Mouse (Mus musculus) stomach, embryonic 15.5 days (tissue): ENCODE data around the gene Sst. TPM values are rescaled to one million over a fixed set of nuclear protein-coding genes. Genes with fewer than 3 reads are reported as not detected.

Experiments used
- ATAC-seq: fragments of 200-750 bp; cut with Nextera tagmentation; 2 replicates; pipeline ENCODE4 v1.8.0; 2017; ENCODE audit warnings: low read depth, moderate number of reproducible peaks, moderate TSS enrichment; ENCODE audit not compliant: insufficient read depth, low FRiP score
- H3K27ac ChIP-seq: fragments of 300-500 bp; sonication (generic); 2 replicates; pipeline ENCODE4 v1.5.1; 2015; ENCODE audit warnings: mild to moderate bottlenecking, inconsistent platforms
- H3K27me3 ChIP-seq: fragments of 300-500 bp; sonication (generic); replicated peaks from 2 replicates; pipeline ENCODE4 v1.6.1; 2015; ENCODE audit warnings: inconsistent platforms
- H3K36me3 ChIP-seq: fragments of 300-500 bp; sonication (generic); 2 replicates; pipeline ENCODE4 v1.6.1; 2015; ENCODE audit warnings: inconsistent platforms
- H3K4me1 ChIP-seq: fragments of 300-500 bp; sonication (generic); 2 replicates; pipeline ENCODE4 v1.6.1; 2015; ENCODE audit warnings: inconsistent platforms
- H3K4me2 ChIP-seq: fragments of 300-500 bp; sonication (generic); 2 replicates; pipeline ENCODE4 v1.6.1; 2015; ENCODE audit warnings: mild to moderate bottlenecking, inconsistent platforms
- H3K4me3 ChIP-seq: fragments of 300-500 bp; sonication (generic); replicated peaks from 2 replicates; pipeline ENCODE4 v1.5.1; 2015; ENCODE audit warnings: inconsistent platforms
- H3K9ac ChIP-seq: fragments of 300-500 bp; sonication (generic); 2 replicates; pipeline ENCODE4 v1.6.1; 2015; ENCODE audit warnings: inconsistent platforms
- H3K9me3 ChIP-seq: fragments of 300-500 bp; sonication (generic); 2 replicates; pipeline ENCODE4 v1.6.1; 2016; ENCODE audit warnings: inconsistent platforms
- WGBS: fragments of 180-500 bp; shearing (Covaris S2); methylation state at CpG from one replicate; pipeline ENCODE4 v1.1.7; 2015; 5-methylcytosine and 5-hydroxymethylcytosine counted together
- polyA plus RNA-seq: library from polyadenylated mRNA; unstranded; fragments of >200 nt; fragmentation: Nextera tagmentation; extraction: Ambion mirVana; gene quantifications from 2 replicates; pipeline ENCODE4 v1.2.1, GENCODE M21; 2015

Sst gene
- polyA plus RNA-seq, 1 experiment from 2014 or later: 15.7 TPM

- Histone ChIP-seq H3K36me3 (no peaks in the 10 kb centered on the region), H3K27me3 (no peaks in the 10 kb centered on the region), H3K9ac (no peak overlapping the region), H3K27ac (no peak overlapping the region), H3K4me3 (no peak overlapping the region), H3K4me1 (no peaks in the 10 kb centered on the region), H3K9me3 (no peaks in the 10 kb centered on the region), H3K4me2 (no peak overlapping the region)
- no peak for ATAC-seq
- WGBS: 63% methylated on average over 1 of the region's 1 CpGs
These were observed 35.5 kb downstream of the Sst start for GRCm38 (mm10) chr16:23855242-23855641.

- no peak for ATAC-seq
- no peak overlapping the region for H3K4me3 ChIP-seq
- H3K36me3 ChIP-seq: no peaks in the 10 kb centered on the region
- no peaks in the 10 kb centered on the region for H3K9me3 ChIP-seq
- no peaks in the 10 kb centered on the region for H3K27me3 ChIP-seq
- H3K27ac ChIP-seq: no peak overlapping the region
- no peak overlapping the region for H3K4me2 ChIP-seq
- no peaks in the 10 kb centered on the region for H3K4me1 ChIP-seq
- no peak overlapping the region for H3K9ac ChIP-seq
These were observed 41.0 kb downstream of the Sst start for GRCm38 (mm10) chr16:23849720-23850119.

- Histone ChIP-seq H3K4me3 (no peak overlapping the region), H3K27ac (no peak overlapping the region), H3K9ac (no peak overlapping the region), H3K36me3 (no peaks in the 10 kb centered on the region), H3K4me1 (no peaks in the 10 kb centered on the region), H3K9me3 (no peaks in the 10 kb centered on the region), H3K27me3 (no peaks in the 10 kb centered on the region), H3K4me2 (no peak overlapping the region)
- no peak for ATAC-seq
These were observed 41.6 kb downstream of the Sst start for GRCm38 (mm10) chr16:23849176-23849575.

- Histone ChIP-seq H3K4me3 (no peak overlapping the region), H3K27ac (no peak overlapping the region), H3K9ac (no peak overlapping the region), H3K4me1 (no peaks in the 10 kb centered on the region), H3K4me2 (no peak overlapping the region), H3K9me3 (no peaks in the 10 kb centered on the region), H3K36me3 (no peaks in the 10 kb centered on the region), H3K27me3 (no peaks in the 10 kb centered on the region)
- 76% methylated on average over 7 of the region's 7 CpGs for WGBS
- ATAC-seq: no peak
These were observed 46.1 kb downstream of the Sst start for GRCm38 (mm10) chr16:23844622-23845021.

GRCm38 (mm10) chr16:23842609-23843008 is 48.1 kb downstream of the Sst start:
- WGBS: 48% methylated on average over 3 of the region's 3 CpGs
- H3K4me2 ChIP-seq: no peak overlapping the region
- H3K9me3 ChIP-seq: no peaks in the 10 kb centered on the region
- H3K27me3 ChIP-seq: no peaks in the 10 kb centered on the region
- no peaks in the 10 kb centered on the region for H3K4me1 ChIP-seq
- no peak overlapping the region for H3K27ac ChIP-seq
- ATAC-seq: no peak
- no peak overlapping the region for H3K4me3 ChIP-seq
- no peak overlapping the region for H3K9ac ChIP-seq
- H3K36me3 ChIP-seq: no peaks in the 10 kb centered on the region

Other genes with a start within 250 kb of the Sst start
- gene Rtp2, start 41.4 kb upstream of the Sst start, polyA plus RNA-seq: not detected in 2 replicates
- gene Gm37419, start 97.5 kb upstream of the Sst start, polyA plus RNA-seq: not detected in 2 replicates
- 1.3 and 1.4 TPM in 2 replicates for gene Bcl6, start 97.9 kb upstream of the Sst start, polyA plus RNA-seq